Mouse (Mus musculus) neural tube, embryonic 15.5 days (tissue): ENCODE measurements around the gene Fam173a. TPM values are rescaled to one million over a fixed set of nuclear protein-coding genes. Genes with fewer than 3 reads are reported as not detected.
"Not testable (repeated sequence)": the region's sequence is repeated elsewhere in the genome, so short reads cannot be mapped to it uniquely, and the experiment has no call there.

Experiments used
- ATAC-seq: fragments of 200-750 bp; cut with Nextera tagmentation; 2 replicates; pipeline ENCODE4 v1.8.0; 2017; ENCODE audit warnings: mild to moderate bottlenecking, moderate TSS enrichment, moderate library complexity; ENCODE audit not compliant: low FRiP score
- H3K27ac ChIP-seq: fragments of 300-500 bp; sonication (generic); replicated peaks from 2 replicates; pipeline ENCODE4 v1.5.1; 2015; ENCODE audit warnings: mild to moderate bottlenecking, inconsistent platforms
- H3K27me3 ChIP-seq: fragments of 300-500 bp; sonication (generic); replicated peaks from 2 replicates; pipeline ENCODE4 v1.6.1; 2015; ENCODE audit warnings: inconsistent platforms
- H3K36me3 ChIP-seq: fragments of 300-500 bp; sonication (generic); 2 replicates; pipeline ENCODE4 v1.6.1; 2015; ENCODE audit warnings: inconsistent platforms
- H3K4me1 ChIP-seq: fragments of 300-500 bp; sonication (generic); 2 replicates; pipeline ENCODE4 v1.6.1; 2015; ENCODE audit warnings: inconsistent platforms
- H3K4me2 ChIP-seq: fragments of 300-500 bp; sonication (generic); 2 replicates; pipeline ENCODE4 v1.6.1; 2015; ENCODE audit warnings: inconsistent platforms, mild to moderate bottlenecking, moderate library complexity
- H3K4me3 ChIP-seq: fragments of 300-500 bp; sonication (generic); replicated peaks from 2 replicates; pipeline ENCODE4 v1.5.1; 2015; ENCODE audit warnings: mild to moderate bottlenecking, inconsistent platforms
- H3K9ac ChIP-seq: fragments of 300-500 bp; sonication (generic); replicated peaks from 2 replicates; pipeline ENCODE4 v1.6.1; 2015; ENCODE audit warnings: mild to moderate bottlenecking, inconsistent platforms
- H3K9me3 ChIP-seq: fragments of 300-500 bp; sonication (generic); replicated peaks from 2 replicates; pipeline ENCODE4 v1.6.1; 2016; ENCODE audit warnings: inconsistent platforms
- WGBS: fragments of 180-500 bp; shearing (Covaris S2); methylation state at CpG from one replicate; pipeline ENCODE4 v1.1.7; 2015; ENCODE audit warnings: mixed read lengths; 5-methylcytosine and 5-hydroxymethylcytosine counted together
- microRNA-seq: library from miRNA; unstranded; fragments of <30 nt; microRNA quantifications from one replicate; pipeline ENCODE4, GENCODE M21; 2017
- polyA plus RNA-seq: library from polyadenylated mRNA; unstranded; fragments of >200 nt; fragmentation: Nextera tagmentation; extraction: Ambion mirVana; gene quantifications from 2 replicates; pipeline ENCODE4 v1.2.1, GENCODE M21; 2015

Gene Fam173a
- polyA plus RNA-seq, 1 experiment from 2014 or later: 94.1 TPM

DNA sequence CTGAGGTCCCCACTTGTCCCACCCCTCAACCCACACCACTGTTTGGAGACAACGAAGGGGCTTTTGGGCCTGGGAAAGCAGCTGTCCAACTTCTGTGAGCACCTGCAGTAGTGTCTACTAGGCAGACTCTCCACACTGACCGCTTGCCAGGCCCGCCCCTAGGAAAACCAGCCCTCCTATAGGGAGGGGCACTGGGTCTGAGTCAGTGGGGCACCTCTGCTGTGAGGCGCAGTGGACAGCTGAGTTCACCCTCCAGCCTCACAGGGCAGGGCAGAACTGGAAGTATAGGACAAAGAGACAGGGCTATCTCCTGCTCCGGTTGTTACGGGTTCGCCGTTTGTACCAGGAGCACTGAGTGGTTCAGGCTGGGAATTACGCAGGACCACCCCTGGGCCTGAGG lies 38.5 kb downstream of the Fam173a start, which contains the start of gene Msln:
Gene Msln (minus strand): TSS at position 138 of the 400 bp plus-strand sequence.
- WGBS: 87% methylated on average over 9 of the region's 9 CpGs
- Histone ChIP-seq H3K9ac (no peak within 1 kb of the TSS), H3K4me2 (no peak within 1 kb of the TSS), H3K27ac (no peak within 1 kb of the TSS), H3K27me3 (no peaks in the 10 kb centered on the region), H3K9me3 (no peaks in the 10 kb centered on the region), H3K36me3 (no peaks in the 10 kb centered on the region), H3K4me3 (no peak within 1 kb of the TSS), H3K4me1 (peaks cover 6% of the 10 kb centered on the region)
- no peak for ATAC-seq

DNA sequence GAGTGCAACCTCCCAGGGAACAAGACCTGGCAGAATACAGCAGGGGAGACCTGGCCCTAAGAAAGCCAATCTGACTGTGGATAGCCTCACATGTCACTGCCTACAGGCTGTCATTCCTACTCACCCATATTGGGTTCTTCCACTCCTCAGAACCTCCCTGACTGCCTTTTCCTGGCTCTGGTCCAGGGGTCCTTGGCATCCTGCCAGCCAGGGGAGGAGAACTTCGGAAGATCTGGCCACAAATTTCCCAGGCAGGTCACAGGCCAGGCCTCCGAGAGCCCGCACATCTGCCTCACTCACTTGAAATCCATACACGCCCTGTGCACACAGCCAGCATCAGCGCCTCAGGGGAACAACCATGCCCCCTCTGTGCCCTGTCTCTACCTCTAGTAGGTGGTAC lies 41.3 kb downstream of the Fam173a start:
- Histone ChIP-seq H3K36me3 (no peaks in the 10 kb centered on the region), H3K27ac (no peak overlapping the region), H3K4me1 (peaks cover 6% of the 10 kb centered on the region), H3K4me3 (no peak overlapping the region), H3K4me2 (no peak overlapping the region), H3K9me3 (no peaks in the 10 kb centered on the region), H3K27me3 (no peaks in the 10 kb centered on the region), H3K9ac (no peak overlapping the region)
- WGBS: 47% methylated on average over 5 of the region's 5 CpGs
- no peak for ATAC-seq

- Histone ChIP-seq H3K9me3 (no peaks in the 10 kb centered on the region), H3K27me3 (no peaks in the 10 kb centered on the region), H3K4me2 (no peak overlapping the region), H3K9ac (no peak overlapping the region), H3K4me3 (no peak overlapping the region), H3K27ac (no peak overlapping the region), H3K36me3 (no peaks in the 10 kb centered on the region), H3K4me1 (peaks cover 6% of the 10 kb centered on the region)
- WGBS: 87% methylated on average over 6 of the region's 6 CpGs
- ATAC-seq: no peak
Measured at GRCm38 (mm10) chr17:25749314-25749713, 43.4 kb downstream of the Fam173a start.

DNA sequence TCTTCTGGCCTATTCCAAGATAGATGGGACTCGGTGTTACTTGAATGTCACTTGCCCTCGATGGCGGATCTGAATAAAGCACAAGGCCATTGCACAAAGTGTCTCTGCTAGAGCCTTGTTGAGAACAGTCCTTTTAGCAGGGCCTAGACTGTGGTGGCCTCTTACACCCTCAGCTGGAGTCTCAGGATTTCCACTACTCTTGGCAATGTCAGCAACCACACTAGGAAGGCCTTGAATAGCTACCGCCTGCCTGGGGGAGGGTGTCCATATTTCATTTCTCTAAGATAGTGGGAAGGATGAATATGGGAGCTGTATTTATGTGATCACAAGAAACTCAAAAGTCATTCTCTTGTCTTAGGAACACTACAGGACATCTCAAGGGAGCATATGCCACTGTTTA lies 44.5 kb downstream of the Fam173a start:
- no peak overlapping the region for H3K9ac ChIP-seq
- no peak for ATAC-seq
- no peaks in the 10 kb centered on the region for H3K9me3 ChIP-seq
- H3K27me3 ChIP-seq: no peaks in the 10 kb centered on the region
- H3K36me3 ChIP-seq: no peaks in the 10 kb centered on the region
- H3K4me2 ChIP-seq: no peak overlapping the region
- no peak overlapping the region for H3K27ac ChIP-seq
- 97% methylated on average over 4 of the region's 4 CpGs for WGBS
- H3K4me3 ChIP-seq: no peak overlapping the region
- H3K4me1 ChIP-seq: peaks cover 6% of the 10 kb centered on the region

GRCm38 (mm10) chr17:25744311-25744710 lies 48.4 kb downstream of the Fam173a start:
- Histone ChIP-seq H3K4me2 (no peak overlapping the region), H3K27ac (no peak overlapping the region), H3K4me3 (no peak overlapping the region), H3K9me3 (no peaks in the 10 kb centered on the region), H3K27me3 (no peaks in the 10 kb centered on the region), H3K36me3 (no peaks in the 10 kb centered on the region), H3K9ac (no peak overlapping the region), H3K4me1 (no peaks in the 10 kb centered on the region)
- ATAC-seq: no peak
- WGBS: 76% methylated on average over 10 of the region's 10 CpGs

- WGBS: 93% methylated on average over 9 of the region's 9 CpGs
- no peak overlapping the region for H3K9ac ChIP-seq
Measured at GRCm38 (mm10) chr17:25743831-25744230, 48.9 kb downstream of the Fam173a start.

GRCm38 (mm10) chr17:25741471-25741870 lies 51.2 kb downstream of the Fam173a start:
- H3K4me2 ChIP-seq, H3K9me3 ChIP-seq, H3K27me3 ChIP-seq, ATAC-seq, H3K27ac ChIP-seq, H3K4me3 ChIP-seq, H3K36me3 ChIP-seq, H3K9ac ChIP-seq, H3K4me1 ChIP-seq: not testable (repeated sequence)
- 78% methylated on average over 12 of the region's 12 CpGs for WGBS

More at GRCm38 (mm10) chr17:25743831-25744230, 48.9 kb downstream of the Fam173a start:
- Histone ChIP-seq H3K4me3 (no peak overlapping the region), H3K9me3 (no peaks in the 10 kb centered on the region), H3K4me1 (no peaks in the 10 kb centered on the region), H3K4me2 (no peak overlapping the region), H3K36me3 (no peaks in the 10 kb centered on the region), H3K27ac (no peak overlapping the region), H3K27me3 (no peaks in the 10 kb centered on the region)
- no peak for ATAC-seq

Small RNA genes lying within 50 kb of the gene (microRNA-seq; reads per million reads assigned to microRNA genes)
- gene Gm25083: not detected
- not detected for gene Mir3082
- not detected for gene Mir6966

Other genes starting within 250 kb of the Fam173a start
- gene Sox8, start 222.2 kb downstream of the Fam173a start, polyA plus RNA-seq: 16.0 and 16.9 TPM in 2 replicates
- 26.2 and 26.9 TPM in 2 replicates for gene Lmf1, start 213.8 kb downstream of the Fam173a start, polyA plus RNA-seq
- gene Gng13, start 75.7 kb downstream of the Fam173a start, polyA plus RNA-seq: 8.0 and 8.3 TPM in 2 replicates
- 5.8 and 10.1 TPM in 2 replicates for gene Chtf18, start 65.5 kb downstream of the Fam173a start, polyA plus RNA-seq
- gene Rpusd1, start 65.2 kb downstream of the Fam173a start, polyA plus RNA-seq: 29.3 and 30.3 TPM in 2 replicates
- not detected in 2 replicates for gene Mslnl, start 56.9 kb downstream of the Fam173a start, polyA plus RNA-seq
- 1.4 and 2.0 TPM in 2 replicates for gene Msln, start 38.5 kb downstream of the Fam173a start, polyA plus RNA-seq
- 26.6 and 30.6 TPM in 2 replicates for gene Narfl, start 19.1 kb downstream of the Fam173a start, polyA plus RNA-seq
- 137 and 153 TPM in 2 replicates for gene Haghl, start 7.2 kb downstream of the Fam173a start, polyA plus RNA-seq
- 0.17 and 0.41 TPM in 2 replicates for gene Ccdc78, start 6.3 kb downstream of the Fam173a start, polyA plus RNA-seq
- gene AC134908.4, start 2.8 kb upstream of the Fam173a start, polyA plus RNA-seq: 3.1 TPM in 1 of 2 replicates, not detected in the other
- 72.7 and 75.2 TPM in 2 replicates for gene Metrn, start 4.2 kb upstream of the Fam173a start, polyA plus RNA-seq
- 31.3 and 40.9 TPM in 2 replicates for gene Fbxl16, start 16.2 kb upstream of the Fam173a start, polyA plus RNA-seq
- gene Wdr24, start 30.7 kb upstream of the Fam173a start, polyA plus RNA-seq: 26.5 and 29.9 TPM in 2 replicates
- gene Jmjd8, start 36.0 kb upstream of the Fam173a start, polyA plus RNA-seq: 48.5 and 49.8 TPM in 2 replicates
- 380 TPM in 2 replicates for gene Stub1, start 40.5 kb upstream of the Fam173a start, polyA plus RNA-seq
- 45.9 and 56.9 TPM in 2 replicates for gene Rhbdl1, start 44.4 kb upstream of the Fam173a start, polyA plus RNA-seq
- gene Gm20683, start 48.9 kb upstream of the Fam173a start, polyA plus RNA-seq: 11.6 and 14.6 TPM in 2 replicates
- gene Rhot2, start 52.0 kb upstream of the Fam173a start, polyA plus RNA-seq: 17.8 and 23.0 TPM in 2 replicates
- 15.5 and 18.1 TPM in 2 replicates for gene Wdr90, start 68.6 kb upstream of the Fam173a start, polyA plus RNA-seq
- 30.3 and 30.7 TPM in 2 replicates for gene Mcrip2, start 75.9 kb upstream of the Fam173a start, polyA plus RNA-seq
- 64.9 and 65.4 TPM in 2 replicates for gene Mettl26, start 82.2 kb upstream of the Fam173a start, polyA plus RNA-seq
- 0.47 and 0.52 TPM in 2 replicates for gene Wfikkn1, start 88.0 kb upstream of the Fam173a start, polyA plus RNA-seq
- 46.2 and 50.5 TPM in 2 replicates for gene Rab40c, start 126.8 kb upstream of the Fam173a start, polyA plus RNA-seq
- gene Pigq, start 152.0 kb upstream of the Fam173a start, polyA plus RNA-seq: 71.9 and 78.2 TPM in 2 replicates
- gene Nhlrc4, start 152.1 kb upstream of the Fam173a start, polyA plus RNA-seq: not detected in 2 replicates
- gene A930017K11Rik, start 159.7 kb upstream of the Fam173a start, polyA plus RNA-seq: 0.24 TPM in 1 of 2 replicates, not detected in the other
- gene Capn15, start 192.9 kb upstream of the Fam173a start, polyA plus RNA-seq: 20.1 and 22.5 TPM in 2 replicates